Mouse (Mus musculus): ENCODE measurements around the gene BC049352.

Gene BC049352

DNA sequence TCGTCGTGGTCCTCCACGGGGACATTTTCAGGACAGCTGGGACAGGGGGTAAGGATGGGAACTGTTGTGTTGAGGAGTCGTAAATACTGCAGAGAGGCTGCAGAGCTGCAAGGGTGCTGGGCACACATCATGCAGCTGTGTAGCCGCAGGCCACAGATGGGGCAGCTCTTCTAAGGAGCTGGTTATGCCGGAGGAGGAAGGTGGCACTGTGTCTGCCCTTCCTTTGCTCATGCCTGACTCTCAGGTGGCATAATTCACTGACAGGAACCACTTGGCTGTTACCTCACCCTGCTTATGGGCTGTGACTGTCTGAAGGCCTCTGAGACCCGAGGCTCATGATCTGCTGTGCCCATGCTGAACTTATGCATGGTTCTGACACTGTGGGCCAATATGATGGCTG is 68.5 kb downstream of the BC049352 start:
- no peak for DNase-seq (ENCODE audit: low spot score)

DNA sequence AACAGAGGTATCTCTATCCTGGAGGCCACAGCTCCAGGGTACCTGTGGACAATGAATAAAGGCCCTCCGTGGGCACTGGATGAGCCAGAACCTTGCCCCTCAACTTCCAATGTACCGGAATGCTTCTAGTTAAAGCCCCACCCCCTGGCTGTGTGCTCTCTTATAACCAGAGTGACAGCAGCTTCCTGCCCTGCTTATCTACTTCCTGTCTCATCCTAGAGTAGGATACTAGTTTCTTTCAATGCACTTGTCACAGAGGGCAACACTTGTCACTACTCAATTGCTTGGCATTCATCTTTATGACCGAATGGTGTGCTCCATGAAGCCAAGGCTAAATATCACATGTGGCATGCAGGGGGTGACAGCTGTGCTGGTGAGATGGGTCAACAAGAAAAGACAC is 69.5 kb downstream of the BC049352 start:
- DNase-seq (ENCODE audit: low spot score) = no peak

DNA sequence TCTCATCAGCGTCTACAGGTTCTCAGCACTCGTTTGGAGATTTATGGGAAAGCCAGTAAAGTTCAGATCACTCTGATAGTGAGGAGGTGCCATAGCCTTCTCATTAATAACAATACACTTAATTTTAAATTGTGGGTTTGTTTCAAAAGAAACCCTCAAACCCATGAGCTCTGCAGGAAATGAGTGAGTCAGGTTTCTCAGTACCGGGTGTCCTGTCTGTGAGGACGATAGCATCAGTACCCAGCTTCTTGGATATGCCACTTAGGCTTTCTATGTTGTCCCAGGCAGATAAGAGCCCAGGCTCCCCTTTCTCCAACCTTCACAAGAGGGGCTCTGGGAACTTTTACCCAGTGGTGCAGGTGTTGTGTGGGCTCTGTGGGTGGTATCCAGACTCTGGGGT is 70.2 kb downstream of the BC049352 start:
- DNase-seq (ENCODE audit: low spot score) = no peak

DNA sequence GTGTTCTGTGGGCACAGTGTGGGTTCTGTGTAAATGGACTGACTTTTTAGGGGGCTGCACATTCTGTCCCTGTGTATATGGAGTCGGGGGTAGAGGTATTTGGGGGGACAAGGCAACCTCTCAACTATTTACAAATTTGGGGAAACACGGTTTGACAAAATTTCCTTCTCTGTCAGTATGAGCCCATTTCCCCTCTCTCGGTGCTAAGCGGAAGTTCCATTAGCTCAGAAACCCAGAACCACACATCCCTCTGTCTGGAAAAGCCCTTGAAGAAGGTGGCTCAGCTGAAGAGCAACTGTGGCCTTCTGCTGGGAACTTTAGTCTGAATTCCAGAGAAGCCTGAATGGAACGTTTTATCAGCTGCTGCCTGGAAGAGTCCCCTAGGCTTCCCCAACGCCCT is 70.6 kb downstream of the BC049352 start:
- DNase-seq (ENCODE audit: low spot score) = no peak

DNA sequence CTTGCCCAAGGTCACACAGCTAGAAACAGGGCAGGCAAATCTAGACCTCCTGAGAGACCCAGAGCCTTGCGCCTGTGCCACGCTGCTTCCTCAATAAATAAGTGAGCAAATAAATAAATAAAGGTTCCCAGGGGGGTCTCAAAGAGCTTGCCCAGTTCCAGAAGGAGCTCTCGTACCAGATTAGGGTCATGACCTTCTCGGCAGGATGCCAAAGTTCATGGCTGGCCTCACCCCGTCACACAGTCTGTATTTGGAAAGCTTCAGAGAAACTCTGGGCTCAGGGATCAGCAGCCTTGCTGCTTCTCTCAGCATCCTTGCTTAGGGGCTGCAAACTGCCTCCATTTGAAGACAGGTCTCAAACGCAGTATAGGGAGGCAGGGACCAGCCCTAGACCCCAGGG is 72.2 kb downstream of the BC049352 start:
- DNase-seq (ENCODE audit: low spot score) = no peak

DNA sequence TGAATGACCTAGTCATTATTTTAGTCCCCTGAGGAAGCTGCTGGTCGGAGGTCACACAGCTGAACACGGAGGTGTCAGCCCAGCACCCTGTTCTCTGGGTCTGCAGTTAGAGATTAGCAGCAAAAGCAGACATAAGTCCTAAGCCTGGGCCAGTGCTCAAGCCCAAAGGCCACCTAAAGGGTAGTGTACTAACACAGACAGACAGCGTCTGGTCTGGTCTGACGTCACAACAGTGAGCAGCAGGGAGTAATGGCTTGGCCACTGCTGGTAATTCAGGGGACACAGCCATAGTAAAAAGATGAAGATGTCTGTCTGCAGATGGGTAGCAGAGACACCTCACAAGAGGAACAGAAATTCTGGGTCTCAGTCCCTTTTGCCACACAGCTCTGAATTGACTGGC is 72.8 kb downstream of the BC049352 start:
- no peak for DNase-seq (ENCODE audit: low spot score)

DNA sequence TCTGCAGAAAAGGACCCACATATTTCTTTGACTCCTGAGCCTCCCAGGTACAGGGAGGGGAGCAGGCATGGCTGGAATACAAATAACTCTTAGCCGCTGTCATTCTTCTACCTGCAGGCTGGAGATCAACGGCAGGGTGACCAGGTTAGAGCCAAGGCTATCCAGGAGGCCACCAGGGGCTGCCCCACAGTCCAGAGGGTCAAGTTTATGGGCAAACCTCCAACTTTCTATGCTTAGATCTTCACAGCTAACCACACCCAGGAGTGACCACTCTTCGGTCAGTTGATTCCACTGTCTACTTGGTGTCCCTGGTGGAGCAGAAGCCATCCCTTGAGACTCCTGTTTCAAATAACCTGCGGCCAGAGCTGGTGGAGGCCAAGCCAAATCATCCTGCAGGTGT is 73.6 kb downstream of the BC049352 start:
- DNase-seq (ENCODE audit: low spot score) = no peak

DNA sequence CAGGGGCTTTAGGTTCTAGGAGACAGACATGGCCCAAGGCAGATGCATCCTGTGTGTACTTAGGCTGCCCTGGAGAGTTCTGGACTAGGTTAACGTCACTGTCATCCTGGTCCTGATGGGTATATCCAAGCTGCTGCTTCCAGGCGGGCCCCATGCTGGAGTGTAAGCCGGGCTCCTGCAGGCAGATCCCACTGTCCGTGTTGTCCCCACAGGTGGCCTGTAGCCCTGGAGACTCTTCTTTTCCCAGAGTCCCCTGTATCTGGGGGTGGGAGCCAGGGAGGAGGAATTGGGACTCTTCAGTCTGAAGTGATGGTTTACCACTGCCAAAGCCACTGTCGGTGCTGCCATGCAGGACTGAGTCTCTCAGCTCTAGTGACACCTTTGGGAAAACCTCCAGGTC is 74.2 kb downstream of the BC049352 start:
- no peak for DNase-seq (ENCODE audit: low spot score)

DNA sequence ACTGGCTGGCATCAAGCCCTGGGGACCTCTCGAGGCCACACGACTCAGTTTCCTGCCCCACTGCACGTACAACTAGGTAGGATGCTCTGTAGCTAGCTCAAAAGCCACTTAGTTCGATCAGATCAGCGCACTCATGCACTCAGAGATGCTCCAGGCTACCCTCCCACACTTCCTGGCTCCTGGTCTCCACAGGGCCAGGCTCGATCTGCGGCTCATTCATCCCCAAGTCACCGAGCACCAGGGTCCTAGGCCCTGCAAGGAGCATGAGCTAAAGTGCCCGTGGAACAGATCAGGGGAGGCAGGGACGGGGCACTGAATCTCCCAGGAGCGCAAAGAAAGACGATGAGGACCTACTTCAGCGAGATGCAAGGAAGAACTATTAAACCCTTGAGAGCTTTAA is 77.3 kb downstream of the BC049352 start:
- no peak for DNase-seq (ENCODE audit: low spot score)

DNA sequence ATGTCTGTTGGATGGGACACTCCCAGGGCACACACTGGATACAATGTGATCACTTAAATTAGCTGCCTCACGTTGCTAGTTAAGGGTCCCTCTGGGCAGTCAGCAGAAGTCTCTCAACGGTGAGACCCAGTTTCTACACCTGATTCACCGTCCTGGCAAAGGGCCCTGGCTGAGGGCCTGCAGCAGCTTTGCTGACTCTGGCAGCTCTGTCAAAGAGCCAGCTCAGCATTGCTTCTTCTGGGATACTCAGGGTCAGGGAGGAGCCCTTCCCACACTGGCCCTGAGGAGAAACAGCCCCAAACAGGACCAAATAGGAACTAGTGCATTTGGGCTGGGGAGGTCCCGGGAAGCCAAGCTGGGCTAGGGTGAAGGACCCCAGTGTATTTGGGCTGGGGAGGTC is 79.7 kb downstream of the BC049352 start:
- DNase-seq (ENCODE audit: low spot score) = no peak

DNA sequence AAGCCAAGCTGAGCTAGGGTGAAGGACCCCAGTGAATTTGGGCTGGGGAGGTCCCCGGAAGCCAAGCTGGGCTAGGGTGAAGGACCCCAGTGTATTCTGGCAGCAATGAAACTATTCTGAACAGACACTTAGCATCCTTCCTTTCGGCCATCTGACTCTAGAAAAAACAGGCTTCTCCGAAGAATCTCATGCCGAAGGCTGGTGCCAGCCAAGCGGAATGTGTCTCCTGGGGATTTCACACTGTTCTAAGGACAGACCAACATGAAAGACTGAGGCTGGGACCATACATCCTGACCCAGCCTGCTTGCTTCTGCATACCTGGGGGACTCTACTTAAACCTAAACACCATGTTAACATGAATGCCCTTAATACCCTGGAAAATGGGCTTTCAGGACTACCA is 80.1 kb downstream of the BC049352 start:
- no peak for DNase-seq (ENCODE audit: low spot score)

DNA sequence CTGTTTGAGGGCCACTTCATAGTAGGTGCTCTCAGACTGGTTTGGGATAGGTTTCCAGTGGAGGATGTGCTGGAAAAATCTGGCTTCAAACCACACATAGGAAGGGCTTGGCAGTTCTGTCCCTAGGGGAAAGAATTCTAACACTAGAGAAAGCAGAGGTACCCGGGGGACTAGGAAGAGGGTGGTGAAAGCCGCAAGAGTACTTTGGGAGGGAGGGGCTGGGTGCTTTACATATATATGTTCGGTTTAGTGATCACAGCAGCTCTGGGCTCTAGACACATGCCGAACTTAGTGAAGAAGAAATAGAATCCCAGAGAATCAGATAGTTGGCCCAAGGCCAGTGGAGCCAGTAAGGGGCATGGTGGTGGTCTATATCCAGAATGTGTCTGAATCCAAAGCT is 85.3 kb downstream of the BC049352 start:
- no peak for DNase-seq (ENCODE audit: low spot score)

DNA sequence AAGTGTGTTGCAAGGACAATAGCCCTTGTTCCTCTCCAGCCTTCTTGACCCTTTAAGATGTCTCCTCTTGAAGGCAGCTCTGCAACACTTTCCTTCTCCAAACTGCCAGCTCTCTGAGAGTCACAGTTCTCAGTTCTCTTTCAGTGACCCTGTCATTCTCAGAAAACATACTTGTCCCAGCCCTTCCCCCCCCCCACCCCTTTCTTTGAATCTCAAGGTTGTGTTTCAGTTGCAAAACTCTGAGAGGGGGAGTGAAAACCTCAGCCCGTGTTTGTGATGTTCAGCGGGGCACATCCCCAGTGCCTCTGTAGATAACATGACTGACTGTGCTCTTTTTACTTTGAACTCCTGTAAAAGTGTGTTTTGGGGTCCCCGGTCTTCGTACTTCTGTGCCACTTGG is 86.3 kb downstream of the BC049352 start:
- DNase-seq (ENCODE audit: low spot score) = no peak

DNA sequence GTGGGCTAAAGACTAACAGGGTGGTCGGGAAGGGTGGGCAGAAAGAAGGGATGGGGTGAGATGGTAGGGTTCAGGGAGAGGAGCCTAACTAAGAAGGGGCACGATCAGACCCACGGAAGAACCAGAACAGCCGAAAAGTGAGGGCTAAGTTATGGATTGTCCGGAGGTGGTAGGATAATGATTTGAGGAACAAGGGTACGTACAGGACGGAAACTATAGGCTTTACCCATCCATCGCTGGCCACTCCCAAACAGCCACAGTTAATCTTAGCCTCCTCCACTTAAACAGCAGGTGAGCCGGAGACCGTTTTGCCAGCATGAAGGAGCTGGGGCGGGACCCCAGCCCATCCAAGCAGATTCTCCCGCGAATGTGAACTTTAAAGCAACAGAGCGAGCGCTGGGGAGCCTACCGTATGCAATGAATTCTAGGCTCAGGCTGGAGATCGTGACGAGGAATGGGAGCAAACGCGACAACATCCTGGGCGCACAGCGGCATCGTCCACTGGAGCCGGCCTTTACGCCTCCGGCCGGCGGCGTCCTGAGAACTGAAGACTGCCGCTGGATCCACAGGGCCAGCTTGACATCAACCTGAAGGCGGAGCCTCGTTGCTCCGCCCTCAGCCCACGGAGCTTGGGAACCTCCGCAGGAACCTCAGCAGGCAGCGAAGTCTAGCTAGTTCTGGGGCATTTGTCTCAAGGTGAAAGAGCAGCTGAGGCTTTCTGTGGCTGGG is 87.0 kb downstream of the BC049352 start, which contains the start of gene Il10ra:
TSS of gene Il10ra (minus strand) at position 553 of the 729 bp plus-strand sequence.
- peak; percentile 43 for DNase-seq (ENCODE audit: low spot score)

DNA sequence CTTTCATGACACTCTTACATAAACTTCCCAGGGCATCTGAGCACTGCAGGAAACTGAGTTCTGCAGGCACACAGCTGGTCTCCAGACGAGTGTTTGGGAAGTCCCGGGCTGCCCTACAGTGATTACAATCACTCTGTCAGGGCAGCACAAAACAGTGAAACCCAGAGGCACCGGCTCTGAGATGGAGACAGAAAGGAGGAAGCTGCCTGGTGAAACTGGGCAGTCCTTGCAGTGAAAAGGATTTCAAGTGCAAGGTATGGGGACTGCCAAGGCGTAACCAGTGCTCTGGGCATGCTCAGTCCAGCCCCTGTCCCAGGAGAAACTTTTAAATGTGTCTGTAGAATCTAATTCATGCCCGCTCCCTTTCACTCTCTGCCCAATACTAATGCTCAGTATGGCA is 90.4 kb downstream of the BC049352 start:
- peak; percentile 33 for DNase-seq (ENCODE audit: low spot score)

DNA sequence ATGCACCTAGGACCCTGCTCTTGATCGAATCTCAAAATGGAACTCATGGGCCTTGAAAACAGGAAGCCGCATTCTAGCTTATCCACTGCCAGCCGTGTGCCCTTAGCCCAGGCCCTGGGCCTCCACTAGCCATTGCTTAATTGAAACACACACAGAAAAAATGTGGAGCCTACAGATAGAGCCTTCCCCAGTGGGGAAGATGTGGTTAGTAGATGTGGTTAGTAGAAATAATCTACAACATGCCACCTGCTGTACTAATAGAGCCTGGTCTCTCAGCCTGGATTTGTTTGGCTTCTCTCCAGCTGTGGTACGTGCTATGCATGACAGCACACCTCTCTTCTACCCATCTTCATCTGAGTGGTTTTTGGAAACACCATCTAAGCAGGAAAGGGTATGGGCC is 92.4 kb downstream of the BC049352 start:
- no peak for DNase-seq (ENCODE audit: low spot score)

DNA sequence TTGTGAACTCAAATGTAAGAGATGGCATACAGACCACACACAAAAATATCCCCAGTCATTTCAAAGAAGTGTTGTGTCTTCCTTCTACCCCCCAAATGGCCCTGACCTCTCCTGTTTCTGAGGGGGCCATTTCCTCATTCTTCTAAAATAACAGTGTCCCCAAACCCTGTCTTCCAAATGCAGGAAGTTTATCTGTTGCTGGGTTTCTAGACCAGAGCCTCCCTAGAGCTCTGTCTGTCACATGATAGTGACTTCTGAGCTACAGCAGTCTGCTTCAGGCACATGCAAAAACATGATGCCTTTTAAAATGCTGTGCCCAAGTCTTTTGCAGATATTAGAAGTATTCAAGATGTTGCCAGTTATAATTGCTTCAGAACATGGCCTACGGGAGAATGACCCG is 92.8 kb downstream of the BC049352 start:
- no peak for DNase-seq (ENCODE audit: low spot score)

DNA sequence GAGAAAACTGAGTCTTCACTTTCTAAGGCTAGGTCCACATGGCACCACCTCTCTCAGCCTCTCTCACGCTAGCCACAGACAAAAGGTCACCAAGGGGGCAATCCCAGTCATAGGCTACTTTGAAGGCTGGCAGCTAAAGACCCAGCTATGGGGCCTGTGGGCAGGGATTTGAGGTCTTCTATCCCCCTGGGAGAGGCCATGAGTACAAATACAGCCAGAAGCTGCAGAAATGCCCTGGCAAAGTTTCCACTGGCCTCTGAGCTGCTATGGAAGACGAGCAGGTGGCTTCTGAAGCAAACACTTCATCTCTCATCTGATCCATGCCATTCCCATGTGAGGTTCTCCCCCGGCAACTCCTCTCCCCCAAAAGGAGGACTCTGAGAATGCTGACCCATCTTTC is 98.3 kb downstream of the BC049352 start:
- no peak for DNase-seq (ENCODE audit: low spot score)

DNA sequence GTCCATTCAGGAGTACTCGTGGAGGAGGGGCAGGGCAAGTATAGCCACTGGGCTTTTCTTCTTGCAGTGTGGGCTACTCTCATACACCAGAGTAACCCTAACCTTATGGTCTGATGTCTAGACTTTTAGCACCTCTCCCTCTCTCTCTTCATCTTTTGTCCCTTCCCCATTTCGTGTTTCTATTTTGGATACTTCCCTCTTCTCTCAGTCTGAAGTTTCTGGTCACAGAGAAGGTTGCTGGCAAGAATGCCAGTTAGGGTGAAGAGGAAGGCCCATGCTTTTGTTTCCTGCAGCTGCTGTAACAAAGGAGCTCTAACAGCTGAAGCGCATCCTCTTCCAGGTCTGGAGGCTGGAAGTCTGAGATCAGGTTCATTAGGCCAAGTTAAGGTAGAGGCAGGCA is 99.1 kb downstream of the BC049352 start:
- DNase-seq (ENCODE audit: low spot score) = peak; percentile 15

DNA sequence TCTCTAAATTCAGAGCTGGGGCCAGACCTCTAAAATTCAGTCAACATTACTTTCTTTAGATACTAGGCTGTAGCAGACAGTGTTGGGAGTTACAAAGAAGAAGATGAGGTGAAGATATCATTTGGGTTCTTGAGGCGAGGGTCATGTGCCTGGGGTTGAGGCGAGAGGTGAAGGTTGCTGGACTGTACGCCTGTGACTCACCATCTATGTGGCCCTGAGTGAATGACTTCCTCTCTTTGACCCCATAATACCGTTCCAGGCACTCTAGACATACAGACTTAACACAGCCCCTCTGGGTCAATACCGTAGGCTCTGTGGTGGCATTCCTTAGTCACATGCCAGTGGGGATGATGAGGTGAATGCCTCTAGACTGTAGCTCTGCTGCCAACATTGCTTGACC is 100.7 kb downstream of the BC049352 start:
- DNase-seq (ENCODE audit: low spot score) = no peak

DNA sequence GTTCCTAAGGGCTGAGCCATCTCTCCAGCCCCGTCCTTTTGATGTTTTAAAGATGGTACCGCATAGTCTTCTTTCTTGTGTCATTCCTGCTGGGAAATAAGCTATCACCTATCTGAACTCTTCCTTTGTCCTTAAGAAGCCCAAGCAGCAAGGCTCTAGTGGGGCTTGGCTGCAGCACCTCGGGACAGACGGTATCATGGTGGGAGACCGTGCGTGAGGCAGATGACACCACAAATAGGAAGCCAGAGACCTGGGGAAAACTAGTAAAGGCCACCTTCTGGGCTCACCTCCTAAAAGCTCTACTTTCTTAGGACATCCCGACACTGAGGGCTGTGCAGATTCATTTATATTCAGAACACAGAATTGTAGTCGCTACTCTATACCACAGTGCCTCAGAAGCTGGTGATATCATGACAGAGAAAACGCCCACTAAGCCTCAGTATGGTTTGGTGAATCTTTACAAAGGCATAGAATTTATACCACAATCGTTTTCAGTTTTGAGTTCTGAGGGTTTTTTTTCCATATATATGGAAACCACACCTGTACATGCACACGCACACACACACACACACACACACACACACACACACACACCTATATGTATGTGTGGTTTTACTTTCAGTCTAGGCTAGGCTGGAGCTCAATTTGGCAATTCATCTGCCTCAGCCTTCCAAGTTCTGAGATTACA is 109.8 kb downstream of the BC049352 start:
- no peak for DNase-seq (ENCODE audit: low spot score)

DNA sequence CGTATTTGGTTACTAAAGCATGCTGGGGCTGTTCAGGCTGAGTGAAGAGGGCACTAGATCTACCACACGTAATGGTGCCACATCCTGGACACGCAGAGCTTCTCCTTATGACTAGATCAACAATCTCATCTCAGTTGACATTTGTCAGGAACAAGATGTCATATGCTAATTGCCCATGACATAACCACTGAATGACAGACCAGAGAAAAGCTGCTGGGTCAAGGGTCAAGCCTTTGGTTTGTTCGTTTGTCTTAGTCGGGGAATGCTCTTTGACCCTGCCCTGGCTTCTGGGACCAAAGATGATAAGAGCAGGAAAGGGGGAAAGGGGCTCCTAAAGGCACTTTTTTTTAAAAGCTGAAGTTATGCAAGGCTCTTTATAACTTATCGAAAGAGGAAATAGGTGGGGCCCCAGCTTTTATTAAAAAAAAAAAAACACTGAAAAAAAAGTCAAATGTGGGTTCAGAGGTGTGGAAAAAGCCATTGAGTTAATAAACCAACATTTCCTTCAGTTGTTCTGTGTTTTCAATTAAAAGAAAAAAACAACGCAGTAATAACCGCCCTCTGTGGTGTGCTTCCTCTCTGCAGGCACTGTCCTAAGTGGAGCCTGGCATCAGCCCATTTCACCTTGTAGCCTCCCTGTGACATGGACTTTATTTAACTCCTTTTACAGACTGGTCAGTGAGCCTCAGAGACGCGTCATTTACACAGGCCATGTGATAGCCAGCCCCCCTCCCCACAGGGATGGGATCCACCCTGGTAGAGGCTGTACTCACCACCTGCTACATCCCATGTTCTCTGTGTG is 112.6 kb downstream of the BC049352 start:
- no peak for DNase-seq (ENCODE audit: low spot score)

Data from layer of hippocampus, adult 11-12 months (tissue).